ENCODE assay signal across 22 mouse cellular contexts in genomic region chr2:168005005-168005404, GRCm38 (mm10). TPM values are rescaled to one million over a fixed set of nuclear protein-coding genes. Genes with fewer than 3 reads are reported as not detected.
A peak's percentile ranks its signal among the peaks of the same experiment; 100 is the strongest.
DNase-seq lines count a peak whose midpoint lies in the region; ATAC-seq and TF ChIP-seq lines count a peak whose summit lies in the region.
"Had no signal": no experiment of that assay in that cellular context is flagged by ENCODE, and none has a peak within 500 bp of the region (broad histone marks: within the 10 kb centered on the region; RNA-seq: fewer than 3 reads in every experiment).

No protein-coding gene starts in this region.

- no peak for TF ChIP-seq CTCF in kidney, adult 2 months (conservative IDR thresholded peaks at IDR 0.05; ENCODE audit: insufficient read depth, insufficient read length, low read depth, low read length)
- TF ChIP-seq CTCF in lung, postnatal 0 days (IDR thresholded peaks at IDR 0.05), result no peak

- peak; percentile 78 for DNase-seq in kidney, adult 2 months
- DNase-seq in kidney, adult 9 months, result peak; percentile 73
- DNase-seq in spleen, adult 12 weeks (ENCODE audit: low spot score), result no peak
- no peak for DNase-seq in left cerebral cortex, adult 9 months (ENCODE audit: low spot score in 2 of 2)
- no peak for DNase-seq in lung, postnatal 0 days (ENCODE audit: low spot score)
- DNase-seq: cerebellum, adult 11-12 months; cerebellum, postnatal 10 days; forebrain, postnatal 0 days; gastrocnemius, postnatal 14 days; heart, adult 11 months; heart, postnatal 14 days had no signal

- peaks cover 7% of the 10 kb centered on the region; the same call in 1 of the 2 replicates for H3K4me1 ChIP-seq in kidney, adult 2 months (ENCODE audit: control insufficient read depth, insufficient read depth, low read length)
- H3K4me1 ChIP-seq in kidney, embryonic 16.5 days (ENCODE audit: insufficient read depth, low read length), result peaks cover 21% of the 10 kb centered on the region
- peaks cover 34% of the 10 kb centered on the region; the same call in 1 of the 2 replicates for H3K4me1 ChIP-seq in intestine, embryonic 15.5 days (replicated peaks)
- peaks cover 26% of the 10 kb centered on the region for H3K4me1 ChIP-seq in limb, embryonic 12.5 days (replicated peaks)
- peaks cover 7% of the 10 kb centered on the region; the same call in 1 of the 2 replicates for H3K4me1 ChIP-seq in lung, postnatal 0 days (ENCODE audit: insufficient read depth, low read depth, low read length)

- no peak for TF ChIP-seq POLR2A in kidney, adult 2 months (IDR thresholded peaks at IDR 0.05; ENCODE audit: low read depth, low read length)

- no peak overlapping the region for H3K9ac ChIP-seq in kidney, embryonic 16.5 days (replicated peaks; ENCODE audit: low read length)
- H3K9ac ChIP-seq in intestine, embryonic 15.5 days, result no peak overlapping the region
- no peak overlapping the region; the same call in 1 of the 2 replicates for H3K9ac ChIP-seq in limb, embryonic 12.5 days (replicated peaks)
- H3K9ac ChIP-seq in lung, postnatal 0 days (replicated peaks; ENCODE audit: low read depth), result no peak overlapping the region
- H3K9ac ChIP-seq: embryonic facial prominence, embryonic 12.5 days; forebrain, postnatal 0 days; heart, embryonic 13.5 days; hindbrain, embryonic 13.5 days; lung, embryonic 14.5 days; midbrain, embryonic 15.5 days had no signal

- WGBS in kidney, adult 2 months, result 71% methylated on average over 3 of the region's 3 CpGs
- WGBS in kidney, embryonic 16.5 days, result 88% methylated on average over 3 of the region's 3 CpGs
- 76% methylated on average over 3 of the region's 3 CpGs for WGBS in intestine, embryonic 15.5 days
- WGBS in limb, embryonic 12.5 days, result 62% methylated on average over 3 of the region's 3 CpGs
- 88% methylated on average over 3 of the region's 3 CpGs for WGBS in lung, postnatal 0 days

- TF ChIP-seq EP300 in lung, postnatal 0 days (IDR thresholded peaks at IDR 0.05), result no peak

- no peak overlapping the region for H3K4me3 ChIP-seq in kidney, adult 2 months (ENCODE audit: insufficient read depth, low read depth, low read length)
- no peak overlapping the region for H3K4me3 ChIP-seq in kidney, embryonic 16.5 days (ENCODE audit: low read length)
- H3K4me3 ChIP-seq in intestine, embryonic 15.5 days (replicated peaks), result no peak overlapping the region
- H3K4me3 ChIP-seq in limb, embryonic 12.5 days (replicated peaks), result no peak overlapping the region
- no peak overlapping the region for H3K4me3 ChIP-seq in lung, postnatal 0 days (ENCODE audit: low read depth, low read length)
- H3K4me3 ChIP-seq: embryonic facial prominence, embryonic 12.5 days; heart, embryonic 13.5 days; hindbrain, embryonic 13.5 days; midbrain, embryonic 15.5 days had no signal

- H3K4me2 ChIP-seq in kidney, embryonic 16.5 days (replicated peaks; ENCODE audit: low read depth, low read length), result no peak overlapping the region
- H3K4me2 ChIP-seq in intestine, embryonic 15.5 days (replicated peaks), result no peak overlapping the region
- no peak overlapping the region for H3K4me2 ChIP-seq in limb, embryonic 12.5 days
- no peak overlapping the region for H3K4me2 ChIP-seq in lung, postnatal 0 days (replicated peaks; ENCODE audit: low read depth, low read length)
- H3K4me2 ChIP-seq: embryonic facial prominence, embryonic 12.5 days; heart, embryonic 13.5 days; hindbrain, embryonic 13.5 days; liver, embryonic 11.5 days; lung, embryonic 14.5 days; midbrain, embryonic 15.5 days had no signal

- H3K27ac ChIP-seq in kidney, adult 2 months (ENCODE audit: insufficient read depth, low read depth, low read length), result no peak overlapping the region
- H3K27ac ChIP-seq in kidney, embryonic 16.5 days (ENCODE audit: low read length), result no peak overlapping the region
- peak overlapping the region; percentile 4; the same call in 1 of the 2 replicates for H3K27ac ChIP-seq in intestine, embryonic 15.5 days
- H3K27ac ChIP-seq in limb, embryonic 12.5 days, result peak overlapping the region; percentile 41; the same call in 1 of the 2 replicates
- H3K27ac ChIP-seq in lung, postnatal 0 days (ENCODE audit: low read length), result no peak overlapping the region
- H3K27ac ChIP-seq: embryonic facial prominence, embryonic 12.5 days; heart, embryonic 13.5 days; hindbrain, embryonic 13.5 days; midbrain, embryonic 15.5 days had no signal

- peaks cover 5% of the 10 kb centered on the region; the same call in 1 of the 2 replicates for H3K9me3 ChIP-seq in kidney, embryonic 16.5 days (ENCODE audit: low read length)
- H3K9me3 ChIP-seq in intestine, embryonic 15.5 days, result no peaks in the 10 kb centered on the region
- peaks cover 8% of the 10 kb centered on the region; the same call in 1 of the 2 replicates for H3K9me3 ChIP-seq in limb, embryonic 12.5 days
- H3K9me3 ChIP-seq in lung, postnatal 0 days (ENCODE audit: low read length), result no peaks in the 10 kb centered on the region
- H3K9me3 ChIP-seq: G1E; heart, embryonic 13.5 days had no signal

- H3K27me3 ChIP-seq in kidney, adult 2 months (replicated peaks; ENCODE audit: control insufficient read depth, insufficient read depth, low read length), result no peaks in the 10 kb centered on the region
- H3K27me3 ChIP-seq in kidney, embryonic 16.5 days (ENCODE audit: insufficient read depth, low read length), result no peaks in the 10 kb centered on the region
- H3K27me3 ChIP-seq in intestine, embryonic 15.5 days (replicated peaks), result no peaks in the 10 kb centered on the region
- H3K27me3 ChIP-seq in limb, embryonic 12.5 days, result no peaks in the 10 kb centered on the region
- H3K27me3 ChIP-seq in lung, postnatal 0 days (replicated peaks; ENCODE audit: insufficient read depth, low read length), result no peaks in the 10 kb centered on the region
- H3K27me3 ChIP-seq: embryonic facial prominence, embryonic 12.5 days; heart, embryonic 13.5 days; hindbrain, embryonic 13.5 days; midbrain, embryonic 15.5 days; Patski had no signal

- no peaks in the 10 kb centered on the region for H3K36me3 ChIP-seq in kidney, adult 2 months (ENCODE audit: control insufficient read depth, insufficient read depth, low read length)
- no peaks in the 10 kb centered on the region for H3K36me3 ChIP-seq in kidney, embryonic 16.5 days (ENCODE audit: insufficient read depth, low read length)
- no peaks in the 10 kb centered on the region for H3K36me3 ChIP-seq in intestine, embryonic 15.5 days
- no peaks in the 10 kb centered on the region for H3K36me3 ChIP-seq in limb, embryonic 12.5 days
- H3K36me3 ChIP-seq in lung, postnatal 0 days (ENCODE audit: insufficient read depth, low read length), result no peaks in the 10 kb centered on the region
- H3K36me3 ChIP-seq: embryonic facial prominence, embryonic 12.5 days; G1E; heart, embryonic 13.5 days; hindbrain, embryonic 13.5 days; midbrain, embryonic 15.5 days had no signal

- no peak for ATAC-seq in kidney, embryonic 16.5 days (ENCODE audit: low FRiP score, low TSS enrichment)
- ATAC-seq in intestine, embryonic 15.5 days, result peak; percentile 54
- no peak for ATAC-seq in limb, embryonic 12.5 days (ENCODE audit: insufficient number of reproducible peaks, insufficient read depth, low FRiP score, low TSS enrichment, low read depth)
- no peak for ATAC-seq in lung, postnatal 0 days
- ATAC-seq: forebrain, postnatal 0 days; midbrain, embryonic 15.5 days; Patski had no signal

RNA-seq across cellular contexts. Expression of gene Ripor3, which starts 5.4 kb away (rescaled TPM):
- polyA plus RNA-seq in kidney, adult 2 months (2012; rRNA removed), result 12.3 and 13.0 TPM in 2 replicates
- 1.9 and 2.6 TPM in 2 replicates for polyA plus RNA-seq in kidney, embryonic 16.5 days (2015; fragmentation: Nextera tagmentation; extraction: Ambion mirVana)
- polyA plus RNA-seq in intestine, embryonic 15.5 days (2015; fragmentation: Nextera tagmentation; extraction: Ambion mirVana), result 3.7 and 4.2 TPM in 2 replicates
- polyA plus RNA-seq in limb, embryonic 12.5 days (2016; fragmentation: Nextera tagmentation; extraction: Ambion mirVana), result 0.73 and 0.98 TPM in 2 replicates
- polyA plus RNA-seq in lung, postnatal 0 days (2015; fragmentation: Nextera tagmentation; extraction: Ambion mirVana), result 1.00 and 1.1 TPM in 2 replicates

Comparison
In these comparisons a context has a peak if more than half of its experiments do, and no peak if none do; other contexts are left out.
1. DNase-seq: peak in kidney, adult 2 months (single experiment) and kidney, adult 9 months (single experiment); none in spleen, adult 12 weeks (single experiment), left cerebral cortex, adult 9 months (0 of 2) and lung, postnatal 0 days (single experiment).
2. H3K27ac ChIP-seq: peak in intestine, embryonic 15.5 days (single experiment) and limb, embryonic 12.5 days (single experiment); none in kidney, adult 2 months (single experiment), kidney, embryonic 16.5 days (single experiment) and lung, postnatal 0 days (single experiment).